Mouse (Mus musculus): Measurements from ENCODE around the gene Pgpep1l. TPM values are rescaled to one million over a fixed set of nuclear protein-coding genes. Genes with fewer than 3 reads are reported as not detected.

The Pgpep1l gene
- polyA plus RNA-seq, 1 experiment: not detected

DNA sequence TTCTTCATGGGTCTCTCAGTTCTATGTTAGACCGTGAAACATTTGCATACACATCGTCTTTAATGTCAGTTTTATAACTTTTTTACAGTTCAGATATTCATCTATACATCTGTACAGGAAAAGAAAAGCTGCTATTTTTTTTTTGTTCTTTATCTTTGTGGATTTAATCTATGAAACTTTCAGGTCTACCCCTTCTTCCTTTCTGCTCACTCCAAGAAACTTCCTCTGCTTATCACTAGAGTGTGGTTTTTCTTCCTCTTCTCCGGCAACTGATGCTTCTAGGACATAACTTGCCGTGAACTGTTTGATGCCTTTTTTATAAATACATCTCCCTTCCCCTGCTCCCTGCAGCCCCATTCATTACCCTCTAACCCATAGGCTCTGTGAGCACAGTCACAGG is 36.4 kb downstream of the Pgpep1l start:
- no peak overlapping the region for H3K27ac ChIP-seq (ENCODE audit: insufficient read depth, low read depth, low read length)
- peaks cover 3% of the 10 kb centered on the region; the same call in 1 of the 2 replicates for H3K36me3 ChIP-seq (ENCODE audit: control insufficient read depth, insufficient read depth, low read length)
- no peaks in the 10 kb centered on the region for H3K4me1 ChIP-seq (ENCODE audit: control insufficient read depth, insufficient read depth, insufficient read length, low read length)
- H3K27me3 ChIP-seq (ENCODE audit: control insufficient read depth, insufficient read depth, low read length): no peaks in the 10 kb centered on the region
- H3K4me3 ChIP-seq (ENCODE audit: low read depth, low read length): no peak overlapping the region
- TF ChIP-seq POLR2A (IDR thresholded peaks at IDR 0.05; ENCODE audit: low read depth, low read length) (no peak), CTCF (IDR thresholded peaks at IDR 0.05; ENCODE audit: extremely low read depth, insufficient read length, insufficient replicate concordance, low read depth, low read length) (no peak)
- WGBS: 87% methylated on average over 4 of the region's 4 CpGs

- Histone ChIP-seq H3K4me1 (ENCODE audit: control insufficient read depth, insufficient read depth, insufficient read length, low read length) (no peaks in the 10 kb centered on the region), H3K36me3 (ENCODE audit: control insufficient read depth, insufficient read depth, low read length) (peaks cover 3% of the 10 kb centered on the region; the same call in 1 of the 2 replicates), H3K27ac (ENCODE audit: insufficient read depth, low read depth, low read length) (no peak overlapping the region), H3K27me3 (ENCODE audit: control insufficient read depth, insufficient read depth, low read length) (no peaks in the 10 kb centered on the region), H3K4me3 (ENCODE audit: low read depth, low read length) (no peak overlapping the region)
- WGBS: 90% methylated on average over 11 of the region's 11 CpGs
- TF ChIP-seq CTCF (IDR thresholded peaks at IDR 0.05; ENCODE audit: extremely low read depth, insufficient read length, insufficient replicate concordance, low read depth, low read length): no peak
- no peak for TF ChIP-seq POLR2A (IDR thresholded peaks at IDR 0.05; ENCODE audit: low read depth, low read length)
These were observed 37.0 kb downstream of the Pgpep1l start for GRCm38 (mm10) chr7:68227021-68227420.

GRCm38 (mm10) chr7:68225427-68226054 is 38.5 kb downstream of the Pgpep1l start:
- Histone ChIP-seq H3K4me1 (ENCODE audit: control insufficient read depth, insufficient read depth, insufficient read length, low read length) (no peaks in the 10 kb centered on the region), H3K36me3 (ENCODE audit: control insufficient read depth, insufficient read depth, low read length) (peaks cover 3% of the 10 kb centered on the region; the same call in 1 of the 2 replicates), H3K4me3 (ENCODE audit: low read depth, low read length) (no peak overlapping the region), H3K27me3 (ENCODE audit: control insufficient read depth, insufficient read depth, low read length) (no peaks in the 10 kb centered on the region), H3K27ac (ENCODE audit: insufficient read depth, low read depth, low read length) (no peak overlapping the region)
- TF ChIP-seq CTCF (IDR thresholded peaks at IDR 0.05; ENCODE audit: extremely low read depth, insufficient read length, insufficient replicate concordance, low read depth, low read length) (no peak), POLR2A (IDR thresholded peaks at IDR 0.05; ENCODE audit: low read depth, low read length) (no peak)
- WGBS: 77% methylated on average over 9 of the region's 9 CpGs

DNA sequence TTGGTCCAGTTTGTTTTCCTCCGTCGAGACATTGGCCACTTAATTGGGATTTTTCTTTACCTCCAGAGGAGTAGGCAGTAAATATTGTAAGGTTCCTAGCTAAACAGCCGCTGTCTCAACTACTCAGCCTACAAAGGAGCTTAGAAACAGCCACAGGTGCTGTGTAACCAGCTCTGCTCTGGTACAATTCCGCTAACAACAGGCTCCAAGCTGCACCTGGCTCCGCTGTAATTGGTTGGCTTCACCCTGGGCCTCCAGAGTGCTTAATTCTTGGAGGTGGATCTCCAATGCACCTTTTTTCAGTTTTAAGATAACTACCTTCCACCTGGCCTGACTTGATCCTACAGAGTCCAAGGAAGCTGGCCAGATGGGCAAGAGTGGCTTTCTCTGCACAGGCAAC is 40.0 kb downstream of the Pgpep1l start:
- Histone ChIP-seq H3K4me3 (ENCODE audit: low read depth, low read length) (no peak overlapping the region), H3K4me1 (ENCODE audit: control insufficient read depth, insufficient read depth, insufficient read length, low read length) (no peaks in the 10 kb centered on the region), H3K27ac (ENCODE audit: insufficient read depth, low read depth, low read length) (no peak overlapping the region), H3K27me3 (ENCODE audit: control insufficient read depth, insufficient read depth, low read length) (no peaks in the 10 kb centered on the region), H3K36me3 (ENCODE audit: control insufficient read depth, insufficient read depth, low read length) (peaks cover 3% of the 10 kb centered on the region; the same call in 1 of the 2 replicates)
- no peak for TF ChIP-seq POLR2A (IDR thresholded peaks at IDR 0.05; ENCODE audit: low read depth, low read length)
- no peak for TF ChIP-seq CTCF (IDR thresholded peaks at IDR 0.05; ENCODE audit: extremely low read depth, insufficient read length, insufficient replicate concordance, low read depth, low read length)
- 91% methylated on average over 5 of the region's 5 CpGs for WGBS

DNA sequence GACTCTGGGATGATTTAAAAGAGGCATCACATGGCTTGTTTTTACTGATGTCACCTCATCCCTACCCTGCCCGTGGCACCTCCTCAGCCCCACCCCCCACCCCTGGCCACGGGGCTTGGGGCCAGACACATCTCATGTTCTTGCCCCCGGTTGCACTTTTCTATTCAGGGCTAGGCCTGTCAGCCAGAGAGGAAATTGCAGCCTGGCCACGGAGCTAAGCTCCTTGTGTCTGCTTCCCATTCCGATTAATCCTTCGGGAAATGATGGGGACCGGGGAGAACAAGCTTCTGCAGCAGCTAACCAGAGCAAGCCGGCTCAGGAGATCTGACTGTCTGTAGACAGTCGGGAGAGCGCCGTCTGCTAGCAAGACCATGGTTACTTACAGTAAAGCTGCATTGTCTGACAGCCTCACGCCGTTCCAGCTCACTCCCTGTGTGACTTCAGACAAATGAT is 40.7 kb downstream of the Pgpep1l start:
- WGBS: 72% methylated on average over 13 of the region's 13 CpGs
- TF ChIP-seq CTCF (IDR thresholded peaks at IDR 0.05; ENCODE audit: extremely low read depth, insufficient read length, insufficient replicate concordance, low read depth, low read length) (no peak), POLR2A (IDR thresholded peaks at IDR 0.05; ENCODE audit: low read depth, low read length) (no peak)
- no peaks in the 10 kb centered on the region for H3K4me1 ChIP-seq (ENCODE audit: control insufficient read depth, insufficient read depth, insufficient read length, low read length)
- no peaks in the 10 kb centered on the region for H3K27me3 ChIP-seq (ENCODE audit: control insufficient read depth, insufficient read depth, low read length)
- no peak overlapping the region for H3K27ac ChIP-seq (ENCODE audit: insufficient read depth, low read depth, low read length)
- peaks cover 6% of the 10 kb centered on the region; the same call in 1 of the 2 replicates for H3K36me3 ChIP-seq (ENCODE audit: control insufficient read depth, insufficient read depth, low read length)
- H3K4me3 ChIP-seq (ENCODE audit: low read depth, low read length): no peak overlapping the region

DNA sequence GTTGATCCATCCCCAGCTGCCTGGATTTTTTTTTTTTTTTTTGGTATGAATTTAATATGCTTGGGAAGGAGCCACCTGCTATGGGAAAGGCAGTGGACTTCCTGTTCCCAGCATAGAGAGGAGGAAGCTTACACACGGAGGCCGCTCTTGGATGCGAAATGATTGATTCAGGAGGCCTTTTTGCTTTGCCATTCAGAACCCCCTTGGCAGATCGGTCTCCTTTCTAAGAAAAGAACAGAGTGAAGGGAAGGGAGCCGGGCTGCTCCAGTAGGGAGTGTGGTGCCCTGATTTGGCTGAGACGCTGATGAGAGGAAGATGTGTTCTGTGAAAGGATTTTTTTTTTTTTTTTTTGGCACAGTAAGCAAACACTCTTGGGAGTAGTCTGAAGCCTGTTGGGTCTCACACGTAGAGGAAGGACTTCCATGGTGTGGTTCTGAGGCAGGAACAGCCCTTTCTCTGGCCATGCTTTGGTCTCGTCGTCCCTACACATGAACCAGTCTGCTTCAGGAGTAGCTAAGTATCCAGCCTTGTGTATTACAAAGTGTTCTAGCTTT is 42.3 kb downstream of the Pgpep1l start:
- H3K4me1 ChIP-seq (ENCODE audit: control insufficient read depth, insufficient read depth, insufficient read length, low read length): no peaks in the 10 kb centered on the region
- H3K4me3 ChIP-seq (ENCODE audit: low read depth, low read length): no peak overlapping the region
- 77% methylated on average over 9 of the region's 9 CpGs for WGBS
- no peak overlapping the region for H3K27ac ChIP-seq (ENCODE audit: insufficient read depth, low read depth, low read length)
- no peaks in the 10 kb centered on the region for H3K27me3 ChIP-seq (ENCODE audit: control insufficient read depth, insufficient read depth, low read length)
- peaks cover 4% of the 10 kb centered on the region; the same call in 1 of the 2 replicates for H3K36me3 ChIP-seq (ENCODE audit: control insufficient read depth, insufficient read depth, low read length)
- no peak for TF ChIP-seq POLR2A (IDR thresholded peaks at IDR 0.05; ENCODE audit: low read depth, low read length)
- TF ChIP-seq CTCF (IDR thresholded peaks at IDR 0.05; ENCODE audit: extremely low read depth, insufficient read length, insufficient replicate concordance, low read depth, low read length): no peak

DNA sequence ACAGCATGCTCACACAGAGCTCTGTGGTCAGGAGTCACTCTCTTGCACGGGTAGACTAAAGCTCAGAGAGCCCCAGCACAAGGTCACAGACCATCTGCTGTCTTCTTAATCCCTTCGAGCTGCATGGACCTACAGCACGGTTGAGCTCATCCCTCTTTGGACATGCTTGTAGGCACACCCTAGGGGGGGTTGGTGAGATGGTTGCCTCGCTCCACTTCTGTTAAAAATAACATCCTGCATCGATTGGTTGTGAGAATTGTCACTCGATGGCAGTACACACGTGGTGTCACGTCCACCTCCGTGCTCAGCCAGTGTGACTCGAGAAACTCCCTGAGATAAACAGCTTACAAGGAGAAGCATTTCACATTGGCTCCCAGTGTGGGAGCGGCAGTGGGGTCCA is 45.2 kb downstream of the Pgpep1l start:
- Histone ChIP-seq H3K27ac (ENCODE audit: insufficient read depth, low read depth, low read length) (no peak overlapping the region), H3K4me3 (ENCODE audit: low read depth, low read length) (no peak overlapping the region), H3K4me1 (ENCODE audit: control insufficient read depth, insufficient read depth, insufficient read length, low read length) (no peaks in the 10 kb centered on the region), H3K27me3 (ENCODE audit: control insufficient read depth, insufficient read depth, low read length) (no peaks in the 10 kb centered on the region), H3K36me3 (ENCODE audit: control insufficient read depth, insufficient read depth, low read length) (peaks cover 3% of the 10 kb centered on the region; the same call in 1 of the 2 replicates)
- WGBS: 89% methylated on average over 11 of the region's 11 CpGs
- TF ChIP-seq CTCF (IDR thresholded peaks at IDR 0.05; ENCODE audit: extremely low read depth, insufficient read length, insufficient replicate concordance, low read depth, low read length) (no peak), POLR2A (IDR thresholded peaks at IDR 0.05; ENCODE audit: low read depth, low read length) (no peak)

Measured in small intestine, adult 2 months (tissue).